Mouse (Mus musculus) ovary, postnatal 36 days (tissue): ENCODE measurements at regions not wholly inside any gene's neighbourhood (a gene's known extent, or its start where the extent isn't known, plus 50 kb on each side); places are given as distances from the start of the nearest gene placed in this dataset.

ENCODE experiments used
- DNase-seq: peaks from one replicate; pipeline ENCODE4 v3.0.0; 2022; ENCODE audit warnings: low spot score, mixed read lengths

GRCm38 (mm10) chr12:92509494-92509893, 660.5 kb upstream of the Sel1l start:
- DNase-seq, result no peak

DNA sequence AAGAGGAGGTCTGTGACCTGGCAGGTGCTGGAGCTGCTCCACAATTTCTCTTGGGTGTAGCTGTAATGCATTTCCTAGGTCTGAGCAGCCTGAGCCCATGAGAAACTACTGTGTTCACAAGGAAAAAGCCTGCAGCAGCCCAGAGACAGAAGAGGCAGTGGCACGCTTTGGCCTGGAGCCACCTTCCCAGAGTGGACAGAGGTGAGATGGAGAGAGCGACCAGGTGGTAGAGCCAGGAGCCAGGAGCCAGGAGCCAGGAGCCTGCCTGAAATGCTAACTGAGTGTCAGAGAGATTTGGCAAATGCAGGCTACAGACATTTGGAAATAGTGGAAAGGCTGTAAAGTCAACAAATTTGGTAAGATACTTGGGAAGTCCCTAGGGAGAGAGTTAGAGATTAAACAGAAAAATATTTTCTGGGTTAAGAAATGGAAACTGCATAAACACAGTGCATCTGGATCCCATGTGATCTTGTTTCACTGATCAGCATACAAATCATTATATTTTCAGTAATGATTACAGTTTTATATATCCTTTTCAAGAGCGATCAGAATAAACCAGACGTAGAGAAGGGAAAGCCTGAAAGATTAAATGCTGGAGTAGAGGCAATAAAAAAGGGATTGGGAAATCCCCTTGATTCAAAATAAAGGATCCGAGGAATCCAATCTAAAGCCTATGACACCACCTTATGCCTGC, 660.0 kb upstream of the Sel1l start:
- DNase-seq, result no peak

- DNase-seq, result no peak
Observed at GRCm38 (mm10) chr12:92483984-92484383, 635.0 kb upstream of the Sel1l start.

- no peak for DNase-seq
Observed at GRCm38 (mm10) chr12:92474293-92475062, 625.5 kb upstream of the Sel1l start.

DNA sequence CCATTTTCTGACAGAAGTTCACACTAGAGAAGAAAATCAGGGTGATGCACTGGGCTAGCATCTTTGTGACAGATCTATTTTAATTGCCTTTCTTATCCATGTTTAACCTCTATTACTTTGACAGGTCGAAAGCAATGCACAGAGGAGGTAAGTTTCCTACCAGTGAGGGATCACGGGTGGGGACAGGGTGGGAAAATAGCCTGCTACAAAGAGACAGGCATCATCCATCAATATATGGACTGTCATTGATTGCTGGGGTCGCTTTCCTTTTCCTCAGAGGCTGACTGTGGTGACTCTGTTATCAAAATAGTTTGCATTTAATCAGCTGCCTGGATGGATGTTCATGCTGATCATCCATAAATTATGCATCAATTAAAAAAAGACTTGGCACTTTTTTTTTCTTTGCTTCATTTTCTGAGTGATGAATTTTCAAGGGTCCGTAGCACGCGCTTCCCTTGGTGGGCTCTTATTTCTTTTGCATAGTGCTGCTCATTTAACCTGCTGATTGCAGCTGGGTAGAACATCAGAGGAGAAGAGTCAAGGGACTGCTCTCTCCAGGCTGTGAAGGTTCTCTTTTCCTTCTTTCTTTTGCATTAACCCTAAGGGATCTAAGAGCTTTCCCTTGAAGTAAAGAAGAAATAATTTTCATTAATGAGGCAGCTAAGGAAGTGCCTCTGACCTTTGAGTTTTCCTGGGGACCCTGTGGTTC, 602.3 kb upstream of the Sel1l start:
- no peak for DNase-seq

GRCm38 (mm10) chr12:92418458-92418857, 569.5 kb upstream of the Sel1l start:
- no peak for DNase-seq

DNA sequence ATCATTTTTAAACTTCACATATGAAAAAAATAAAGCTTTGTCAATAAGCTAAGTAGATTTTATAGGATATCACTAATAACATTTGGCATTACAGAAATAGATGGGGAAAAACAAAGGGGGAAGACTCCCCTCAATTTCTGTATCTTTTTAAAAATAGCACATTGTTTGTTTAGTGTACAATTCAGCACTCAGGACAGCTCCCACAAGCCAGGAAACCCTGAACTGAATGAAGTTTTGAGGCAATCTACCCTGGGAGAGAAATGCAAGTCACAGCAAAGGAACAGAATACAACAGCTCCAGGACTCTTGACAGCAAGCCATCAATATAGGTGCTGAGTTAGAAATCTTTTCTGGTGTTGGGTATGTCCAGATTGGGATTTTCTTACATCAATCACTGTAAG, 556.5 kb upstream of the Sel1l start:
- no peak for DNase-seq

- DNase-seq, result no peak
Observed at GRCm38 (mm10) chr12:92400987-92401386, 552.0 kb upstream of the Sel1l start.

DNA sequence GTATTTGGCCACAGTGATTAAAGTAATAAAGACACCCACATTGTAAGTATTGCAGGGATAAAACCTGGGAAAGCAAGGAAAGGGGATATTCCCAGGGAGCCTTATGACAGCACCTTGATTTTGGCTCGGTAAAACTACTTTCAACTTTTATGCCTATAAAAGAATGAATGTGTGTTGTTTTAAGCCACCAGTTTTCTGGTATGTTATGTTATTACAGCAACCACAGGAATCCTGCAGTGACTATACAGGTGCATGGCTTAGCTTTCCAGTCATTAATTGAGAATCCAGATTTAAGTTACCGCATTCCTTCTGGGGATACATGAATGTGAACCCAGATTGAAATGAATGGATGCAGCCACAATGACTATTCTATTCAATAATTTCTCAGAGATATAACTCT, 537.2 kb upstream of the Sel1l start:
- no peak for DNase-seq

DNA sequence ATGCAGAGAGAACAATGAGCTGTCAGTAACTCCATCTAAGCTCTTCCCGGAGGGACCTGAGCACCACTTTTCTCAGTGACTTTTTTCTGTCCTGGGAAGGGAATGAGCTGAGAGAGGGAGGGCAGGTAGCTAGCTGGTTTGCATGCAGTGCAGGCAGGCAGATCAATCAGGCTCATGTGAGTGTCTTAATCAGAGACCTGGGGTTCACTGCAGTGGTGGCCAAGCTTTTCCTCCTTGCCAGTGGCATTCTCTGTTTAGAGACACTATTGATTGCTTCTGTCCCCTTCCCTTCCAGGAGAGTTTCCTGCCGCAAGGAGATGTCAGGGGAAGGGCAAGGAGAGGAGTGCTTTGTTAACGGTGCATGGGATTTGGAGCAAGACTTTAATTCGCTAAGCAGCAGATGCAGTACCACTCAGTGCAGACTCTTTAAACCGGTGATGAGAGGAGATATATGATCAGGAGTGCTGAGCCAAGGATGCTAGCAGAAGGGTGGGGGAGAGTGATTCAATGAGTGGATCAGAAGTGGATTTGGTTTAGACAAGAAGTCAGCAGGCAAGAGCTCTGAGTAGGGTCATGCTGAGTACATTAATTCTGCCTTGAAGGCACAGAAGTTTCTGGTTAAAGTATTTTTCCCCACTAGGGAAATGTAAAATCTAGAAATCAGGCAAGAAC, 535.4 kb upstream of the Sel1l start:
- no peak for DNase-seq

DNA sequence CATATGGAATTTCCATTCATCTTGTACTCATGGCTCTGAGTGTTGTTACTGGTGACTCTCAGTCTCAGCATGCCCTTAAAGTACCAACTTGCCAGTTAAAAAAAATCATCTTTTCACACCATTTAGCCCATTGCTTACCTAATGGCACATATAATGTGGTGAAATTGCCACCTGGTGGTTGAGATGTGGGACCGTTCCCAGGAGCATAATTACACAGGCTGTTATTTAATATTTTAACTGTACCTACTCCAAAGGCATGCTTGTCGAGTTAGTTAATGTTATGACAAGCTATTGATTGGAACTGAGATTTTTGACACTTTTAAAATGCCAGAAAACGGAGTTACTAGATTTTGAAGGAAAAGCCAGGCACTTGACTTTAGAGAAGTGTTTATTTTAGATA, 530.2 kb upstream of the Sel1l start:
- DNase-seq, result no peak

- no peak for DNase-seq
Observed at GRCm38 (mm10) chr12:92365926-92366325, 517.0 kb upstream of the Sel1l start.

GRCm38 (mm10) chr12:92353386-92354257, 504.7 kb upstream of the Sel1l start:
- no peak for DNase-seq

DNA sequence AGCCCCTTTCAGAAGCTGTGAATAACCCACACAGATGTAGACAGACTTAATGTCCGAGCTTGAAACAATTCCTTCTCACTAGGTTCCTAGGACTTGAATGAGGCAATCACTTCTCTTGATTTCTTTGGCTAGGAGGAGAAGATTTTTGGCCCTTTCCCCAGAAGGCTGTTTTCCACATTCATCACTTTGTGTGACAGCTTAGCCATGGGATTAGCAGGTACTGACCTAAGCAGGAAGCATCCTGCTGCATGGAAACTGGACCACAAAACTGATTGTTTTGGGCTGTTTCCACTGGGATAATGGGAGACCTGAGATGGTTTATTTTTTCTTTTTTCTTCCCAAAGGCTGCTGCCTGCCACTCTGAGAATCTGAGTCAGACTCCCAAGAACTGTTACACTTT, 469.3 kb upstream of the Sel1l start:
- DNase-seq, result no peak

DNA sequence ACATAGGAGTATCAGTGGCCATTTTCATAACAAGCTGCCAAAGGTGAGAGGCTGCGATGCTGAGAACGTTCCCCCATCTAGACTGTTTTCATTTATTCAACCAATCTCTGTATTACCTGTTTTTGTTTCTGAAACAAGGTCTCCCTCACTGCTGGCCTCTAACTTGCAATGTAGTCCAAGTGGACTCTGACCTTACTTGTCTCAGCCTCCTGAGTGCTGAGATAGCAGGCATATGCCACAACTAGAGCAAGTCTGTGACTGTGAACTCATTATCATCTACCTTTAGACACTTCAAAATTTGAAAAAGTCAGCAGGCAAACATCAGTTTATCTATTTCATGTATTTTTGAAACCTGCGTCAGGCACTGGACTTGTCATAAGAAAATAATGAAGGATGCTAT, 468.7 kb upstream of the Sel1l start:
- DNase-seq, result no peak

- DNase-seq, result no peak
Observed at GRCm38 (mm10) chr12:92316285-92316684, 467.3 kb upstream of the Sel1l start.

DNA sequence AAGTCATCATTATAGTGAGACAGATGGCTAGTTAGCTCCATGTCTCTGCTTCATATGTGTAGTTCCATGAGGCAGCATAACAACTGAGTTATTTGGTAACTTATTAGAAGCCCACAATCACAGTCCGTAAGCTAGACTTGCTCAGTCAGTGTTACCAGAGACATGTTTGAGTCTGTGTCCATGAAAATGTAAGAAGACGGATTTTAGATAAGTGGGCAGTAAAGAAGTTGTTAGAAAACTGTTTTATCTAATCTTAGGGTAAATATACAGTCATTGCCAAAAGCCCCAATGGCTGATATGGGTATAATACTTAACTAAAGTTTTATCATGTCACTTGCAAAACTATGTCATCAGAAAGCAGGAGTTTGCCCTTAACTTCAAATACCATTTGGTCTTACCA, 466.9 kb upstream of the Sel1l start:
- no peak for DNase-seq

- peak; percentile 49 for DNase-seq
Observed at GRCm38 (mm10) chr12:92302951-92303591, 454.1 kb upstream of the Sel1l start.

DNA sequence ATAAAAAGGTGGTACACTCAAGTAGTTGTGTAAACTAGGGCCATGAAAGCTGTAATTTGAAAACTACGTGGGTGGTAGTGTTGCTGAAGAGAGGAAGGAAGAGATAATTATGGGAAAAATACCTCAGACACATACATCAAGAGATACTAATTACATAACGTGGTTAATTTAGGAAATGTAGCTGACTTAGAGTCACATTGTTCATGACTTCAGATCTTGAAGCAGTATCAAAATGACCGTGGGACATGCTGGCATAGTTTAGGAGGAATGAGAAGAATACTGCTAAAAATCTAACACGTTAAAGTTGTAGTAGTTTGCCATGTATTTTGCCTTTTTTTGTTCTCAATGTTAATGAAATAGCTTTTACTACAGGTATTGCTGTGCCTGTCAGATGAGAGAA, 445.9 kb upstream of the Sel1l start:
- DNase-seq, result no peak

- no peak for DNase-seq
Observed at GRCm38 (mm10) chr12:92293341-92293720, 444.4 kb upstream of the Sel1l start.
